Mouse (Mus musculus) 3134 (cell line): Measurements from ENCODE around the gene Matn4.

Source experiments
- DNase-seq: peaks from one replicate; pipeline ENCODE4 v3.0.0-alpha.2; 2011; ENCODE audit warnings: low spot score; ENCODE audit not compliant: insufficient read length; ENCODE audit errors: extremely low read depth

Matn4 gene

DNA sequence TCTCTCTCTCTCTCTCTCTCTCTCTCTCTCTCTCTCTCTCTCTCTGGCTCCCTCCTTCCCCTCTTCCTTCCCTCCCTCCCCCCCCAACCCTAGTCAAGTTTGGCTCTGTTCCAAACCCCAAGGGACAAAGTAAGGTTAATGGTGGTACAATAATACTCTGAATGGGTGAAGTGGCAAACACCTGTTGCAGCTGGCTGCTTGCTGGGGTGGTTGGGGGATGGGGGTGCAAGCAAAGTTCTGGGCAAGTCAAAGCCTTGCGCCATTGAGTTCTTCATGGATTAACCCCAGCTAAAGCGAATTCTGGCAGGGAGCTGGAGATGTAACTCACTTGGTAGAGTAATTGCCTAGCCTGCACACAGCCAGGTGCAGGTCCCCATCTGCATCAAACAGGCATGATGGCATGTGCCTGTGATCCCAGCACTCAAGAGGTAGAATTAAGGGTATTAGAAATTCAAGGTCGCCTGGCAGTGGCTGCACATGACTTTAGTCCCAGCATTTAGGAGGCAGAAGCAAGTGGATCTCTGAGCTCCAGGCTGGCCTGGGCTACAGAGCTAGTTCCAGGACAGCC, 13.4 kb upstream of the Matn4 start:
- DNase-seq, result no peak

DNA sequence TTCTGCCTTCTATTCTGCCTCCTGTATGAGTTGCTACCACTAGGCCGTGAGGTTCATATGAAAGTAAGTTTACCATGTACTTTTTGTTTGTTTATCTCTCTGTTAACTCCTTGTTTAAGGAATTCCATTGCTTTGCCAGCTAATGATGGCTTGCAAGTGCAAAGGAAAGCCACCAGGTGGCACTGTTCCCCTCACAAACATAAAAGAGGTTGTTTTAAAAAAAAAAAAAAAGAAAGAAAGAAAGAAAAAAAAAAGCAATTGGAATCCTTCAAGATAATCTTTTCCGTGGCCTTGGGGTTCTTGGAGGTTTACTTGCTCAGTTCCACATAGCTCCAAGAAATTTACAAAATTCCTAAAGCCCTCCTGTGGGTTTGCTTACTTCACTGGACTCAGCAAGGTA, 12.2 kb upstream of the Matn4 start:
- no peak for DNase-seq

DNA sequence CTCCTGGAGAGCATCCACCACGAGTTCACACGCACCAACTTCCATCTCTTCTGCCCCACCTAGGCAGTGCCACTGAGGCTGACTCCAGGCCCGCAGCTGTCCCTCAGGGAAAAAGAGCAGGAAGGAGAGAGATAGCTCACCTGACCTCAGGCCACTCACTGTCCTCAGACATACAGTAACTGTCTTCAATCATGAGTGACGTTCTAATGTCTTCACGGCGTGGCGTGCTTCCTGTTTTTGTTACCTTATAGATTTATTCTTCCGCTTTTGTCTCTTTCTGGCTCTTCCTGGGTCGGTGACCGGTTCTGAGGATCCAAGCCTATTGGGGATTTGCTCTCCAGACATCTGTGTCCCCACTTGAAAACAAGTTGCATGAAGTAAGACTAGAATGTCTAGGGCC, 9.6 kb upstream of the Matn4 start:
- DNase-seq, result no peak

DNA sequence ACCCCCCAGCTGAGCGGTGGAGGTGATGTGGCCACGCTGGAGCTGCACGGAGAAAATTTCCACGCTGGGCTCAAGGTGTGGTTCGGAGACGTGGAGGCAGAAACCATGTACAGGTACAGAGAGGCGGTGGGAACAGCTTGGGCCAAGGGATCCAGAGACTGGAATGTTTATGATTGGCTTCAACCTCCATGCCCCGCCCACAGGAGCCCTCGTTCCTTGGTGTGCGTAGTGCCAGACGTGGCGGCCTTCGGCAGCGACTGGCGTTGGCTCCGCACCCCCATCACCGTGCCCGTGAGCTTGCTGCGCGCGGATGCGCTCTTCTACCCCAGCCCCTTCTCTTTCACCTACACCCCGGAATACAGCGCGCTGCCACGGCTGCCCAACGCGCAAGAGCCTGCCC, 9.2 kb upstream of the Matn4 start:
- no peak for DNase-seq

DNA sequence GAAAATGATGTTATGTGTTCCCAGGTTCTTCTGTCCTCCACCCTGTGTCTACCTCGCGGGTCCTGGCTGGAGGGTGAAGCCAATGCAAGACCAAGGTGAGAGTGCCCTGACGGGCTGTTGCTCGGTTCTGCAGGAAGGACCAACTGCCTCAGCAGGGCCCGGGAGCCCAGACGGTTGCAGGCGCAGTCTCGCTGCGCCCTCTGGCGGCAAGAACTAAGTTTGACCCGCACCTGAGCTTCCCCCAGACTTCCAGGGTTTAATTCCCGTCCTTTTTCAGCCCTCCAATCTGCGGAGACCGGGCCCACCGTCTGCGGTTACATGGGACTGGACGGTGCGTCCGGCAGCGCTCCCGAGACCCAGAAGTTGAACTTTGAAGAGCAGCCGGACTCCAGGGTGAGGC, 2.7 kb upstream of the Matn4 start:
- peak; percentile 74 for DNase-seq

DNA sequence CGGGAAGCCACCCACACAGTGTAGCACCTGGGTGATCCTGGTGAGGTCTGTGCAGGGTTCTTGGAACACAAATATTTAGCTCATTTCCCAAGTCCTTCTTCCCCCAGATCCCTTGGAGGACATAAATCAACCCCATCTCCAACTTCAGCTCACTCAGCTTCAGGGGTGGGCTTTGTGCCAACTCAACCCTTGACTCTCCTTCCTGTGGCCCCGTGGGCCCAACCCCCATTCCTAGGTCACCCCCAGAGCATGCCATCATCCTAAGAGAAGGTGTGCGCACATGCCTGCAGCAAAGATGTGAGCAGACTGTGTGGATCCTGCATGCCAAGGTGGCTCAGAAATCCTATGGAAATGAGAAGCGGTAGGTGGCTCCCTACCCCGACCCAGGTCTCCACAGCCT, 559 bp upstream of the Matn4 start:
- DNase-seq, result no peak

DNA sequence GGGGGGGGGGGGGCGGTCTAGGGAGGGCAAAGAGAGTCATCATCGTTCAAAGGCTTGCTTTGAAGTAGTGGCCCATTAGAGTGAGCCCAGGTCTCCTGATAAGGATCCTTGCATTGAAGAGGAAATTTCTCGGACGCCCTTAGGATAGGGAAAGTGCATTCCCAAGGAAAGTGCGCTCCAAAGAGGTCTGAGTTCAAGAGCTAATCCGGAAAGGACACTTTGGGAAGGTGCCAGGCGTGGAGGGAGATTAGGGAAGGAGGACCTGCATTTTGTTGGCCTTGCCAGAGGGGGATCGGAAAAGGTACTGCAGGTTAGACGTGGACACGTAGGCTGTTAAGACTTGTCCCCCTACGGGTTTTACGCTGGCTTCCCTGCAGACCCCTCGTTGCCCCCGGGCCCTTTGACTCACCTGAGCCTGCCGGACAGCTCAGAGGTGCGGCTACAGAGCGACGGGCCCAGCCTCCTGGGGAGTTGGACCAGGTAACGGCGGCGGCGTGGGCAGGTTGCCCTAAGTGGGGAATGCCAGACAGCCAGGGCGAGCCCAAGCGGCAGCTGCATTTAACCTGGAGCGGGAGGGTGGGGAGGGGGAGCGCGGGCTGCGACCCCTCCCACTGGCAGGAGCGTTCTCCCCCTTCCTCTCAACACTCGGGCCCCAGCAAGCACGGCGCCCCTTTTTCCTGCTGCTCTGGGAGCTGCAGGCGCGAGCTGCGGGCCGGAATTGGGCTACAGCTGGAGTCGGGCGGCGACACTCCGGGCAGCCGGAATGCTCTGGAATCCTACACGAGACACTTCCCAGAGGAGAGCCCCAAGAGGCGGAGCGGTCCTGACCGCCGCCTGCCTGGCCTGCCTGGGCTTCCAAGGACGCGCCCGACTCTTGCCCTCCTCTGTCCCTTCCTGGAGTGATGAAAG, 624 bp downstream of the Matn4 start:
- no peak for DNase-seq

DNA sequence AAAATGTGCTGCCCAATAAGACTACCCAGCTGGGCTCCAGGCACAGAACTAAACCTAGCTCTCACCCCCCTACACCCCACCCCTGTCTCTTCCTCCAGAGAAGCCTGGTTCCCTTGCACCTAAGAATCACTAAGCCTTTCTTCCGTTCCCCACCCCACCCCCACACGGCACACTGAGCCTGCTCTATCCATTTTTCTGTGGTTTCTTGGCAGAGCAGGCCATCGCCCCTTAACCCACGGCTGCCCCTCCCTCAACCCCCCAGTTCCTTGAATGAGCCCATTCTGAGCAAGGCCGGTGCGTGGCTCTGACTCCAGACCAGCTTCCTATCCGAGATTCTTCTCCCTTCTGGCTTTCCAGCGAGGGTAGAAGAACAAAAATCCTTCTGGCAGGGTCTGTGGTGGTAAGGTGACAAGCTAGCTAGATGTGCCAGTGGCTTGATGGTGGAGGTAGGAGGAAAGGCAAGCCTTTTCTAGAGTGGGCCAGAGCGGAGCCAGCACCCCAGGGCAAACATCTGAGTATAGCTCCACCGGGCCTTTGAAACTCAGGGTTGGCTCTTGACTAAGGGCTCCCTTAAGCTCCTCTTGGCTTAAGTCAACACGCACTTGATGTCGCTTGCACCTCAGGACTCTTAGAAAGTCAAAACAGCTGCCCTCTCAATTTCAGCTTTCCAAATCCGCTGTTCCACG, 1.4 kb downstream of the Matn4 start:
- no peak for DNase-seq

DNA sequence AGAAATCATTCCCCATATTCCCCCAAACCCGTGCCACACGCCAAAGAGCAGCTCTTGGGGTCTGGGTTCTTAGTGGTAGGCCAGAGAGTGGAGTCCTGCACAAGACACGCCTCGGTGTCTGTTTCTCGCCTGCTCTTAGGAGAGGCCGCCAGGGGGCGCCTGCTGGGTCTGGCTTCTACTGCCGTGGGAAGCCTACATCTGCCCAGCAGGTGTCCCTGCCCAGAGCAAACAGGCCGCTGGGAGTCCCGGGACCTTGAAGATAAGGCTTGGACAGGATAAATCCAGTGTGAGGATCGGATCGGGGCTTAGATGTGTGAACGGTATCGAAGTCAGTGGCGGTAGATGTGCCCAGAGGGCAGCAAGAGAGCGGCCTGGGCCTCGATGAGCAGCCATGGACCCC, 2.1 kb downstream of the Matn4 start, which contains the start of gene Rbpjl:
Rbpjl (plus strand) TSS at position 236 of the 400 bp plus-strand sequence.
- no peak for DNase-seq

DNA sequence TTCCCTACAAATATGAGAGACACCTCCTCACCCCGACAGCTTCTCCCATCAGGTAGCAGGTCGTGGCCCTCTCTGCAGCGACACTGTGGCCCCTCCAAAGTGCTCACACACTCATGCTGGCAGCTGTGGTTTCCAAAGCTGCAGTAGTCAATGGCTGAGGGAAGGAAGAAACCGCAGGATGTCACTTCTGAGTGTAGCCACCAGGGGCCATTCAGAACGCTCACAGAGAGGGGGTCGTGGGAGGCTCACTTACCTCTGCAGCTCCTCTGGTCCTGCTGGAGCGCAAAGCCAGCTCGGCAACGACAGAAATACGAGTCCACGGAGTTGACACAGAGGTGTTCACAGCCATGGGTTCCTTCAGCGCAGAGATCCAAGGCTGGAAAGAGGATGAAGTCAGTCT, 8.0 kb downstream of the Matn4 start:
- DNase-seq, result no peak

DNA sequence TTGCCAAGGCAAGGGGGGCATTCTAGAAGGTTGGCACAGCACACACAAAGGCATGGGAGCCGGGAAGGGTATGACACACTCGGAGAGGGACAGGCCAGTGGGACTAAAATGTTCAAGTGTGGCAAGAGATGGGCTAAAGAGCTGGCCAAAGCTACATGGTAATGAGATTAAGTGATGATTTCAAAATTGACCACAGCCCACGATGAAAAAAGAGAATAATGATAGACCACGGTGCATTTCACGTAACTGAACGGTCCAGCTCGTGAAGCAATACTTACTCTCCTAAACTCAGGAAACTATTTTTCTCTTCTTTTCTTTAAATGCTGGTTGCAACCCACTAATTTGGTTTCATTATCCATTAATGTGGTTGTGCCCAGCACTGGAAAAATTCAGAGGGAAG, 8.9 kb downstream of the Matn4 start:
- no peak for DNase-seq

DNA sequence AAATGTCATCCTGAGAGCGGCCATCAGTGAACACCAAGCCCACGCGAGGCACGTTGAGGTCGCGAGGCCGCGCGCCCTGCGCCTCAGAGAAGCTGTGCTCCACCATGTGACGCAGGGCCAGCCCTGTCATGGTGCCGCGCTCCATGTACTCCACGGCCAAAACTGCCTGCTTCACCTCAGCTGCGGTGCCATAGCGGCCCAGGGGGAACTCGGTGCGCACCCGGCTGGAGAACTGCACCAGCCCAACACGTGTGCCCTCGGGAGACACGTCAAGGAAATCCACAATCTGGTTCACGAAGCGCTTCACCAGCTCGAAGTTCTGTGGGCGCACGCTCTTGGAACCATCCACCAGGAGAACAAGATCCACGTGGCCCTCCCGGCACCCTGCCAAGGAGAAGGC, 11.8 kb downstream of the Matn4 start:
- no peak for DNase-seq

DNA sequence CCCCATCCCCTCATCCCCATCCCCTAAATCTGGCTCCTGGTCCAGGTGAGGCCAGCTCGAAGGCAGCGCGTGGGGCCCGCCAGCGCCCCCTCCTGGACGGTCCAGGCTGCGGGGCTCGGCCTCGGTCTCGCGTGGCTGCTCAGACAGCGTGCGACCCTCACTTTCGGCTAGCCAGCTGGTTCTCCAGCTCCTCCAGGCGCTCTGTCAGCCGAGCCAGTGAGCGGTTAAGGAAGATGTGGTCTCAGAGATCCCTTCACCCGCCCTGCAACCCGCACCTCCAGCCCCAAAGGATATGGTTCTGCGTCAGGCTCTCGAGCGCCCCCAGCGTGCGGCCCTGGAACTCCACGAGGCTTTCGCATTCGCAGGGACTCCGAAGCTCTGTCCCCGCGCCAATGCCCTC, 15.5 kb downstream of the Matn4 start:
- DNase-seq, result no peak

DNA sequence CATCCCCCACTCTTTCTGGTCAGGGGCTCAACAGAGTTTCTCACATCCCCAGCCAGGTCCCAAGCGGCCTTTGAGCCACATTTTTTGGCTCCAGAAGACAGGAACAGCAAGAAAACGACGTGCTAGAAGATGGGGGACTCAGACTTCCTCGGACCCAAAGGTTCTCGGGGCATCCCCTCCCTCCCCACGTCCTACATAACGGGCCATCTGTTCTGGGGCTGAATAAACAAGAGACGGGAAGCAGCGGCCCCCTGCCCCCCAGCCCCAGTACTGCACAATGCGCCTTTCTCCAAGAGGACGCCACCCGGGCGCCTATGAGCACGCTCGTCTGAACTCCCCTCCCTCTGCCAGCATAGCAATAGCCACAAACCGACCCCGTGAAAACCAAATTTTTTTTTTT, 15.9 kb downstream of the Matn4 start, which contains the start of gene Slpi:
Slpi (minus strand) TSS at position 76 of the 400 bp plus-strand sequence.
- DNase-seq, result no peak

DNA sequence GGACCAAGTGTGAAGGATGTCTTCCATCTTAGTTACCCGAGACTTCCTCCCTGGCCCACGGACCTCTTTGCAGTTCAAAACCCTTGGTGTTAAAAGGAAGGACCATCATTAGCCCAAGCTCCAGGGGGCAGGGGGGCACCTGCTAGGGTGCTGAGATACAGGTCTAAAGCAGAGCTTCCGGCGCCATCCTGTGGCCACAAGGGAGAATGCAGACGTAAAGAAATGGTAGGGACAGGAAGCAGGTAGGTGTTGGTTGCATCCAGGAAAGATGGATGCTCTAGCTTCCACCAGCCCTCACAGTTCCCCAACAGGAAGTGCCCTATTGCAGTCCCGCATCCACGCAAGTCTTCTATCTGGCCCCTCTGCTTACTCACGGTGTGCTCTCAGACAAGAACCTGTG, 18.0 kb downstream of the Matn4 start:
- DNase-seq, result peak; percentile 65

DNA sequence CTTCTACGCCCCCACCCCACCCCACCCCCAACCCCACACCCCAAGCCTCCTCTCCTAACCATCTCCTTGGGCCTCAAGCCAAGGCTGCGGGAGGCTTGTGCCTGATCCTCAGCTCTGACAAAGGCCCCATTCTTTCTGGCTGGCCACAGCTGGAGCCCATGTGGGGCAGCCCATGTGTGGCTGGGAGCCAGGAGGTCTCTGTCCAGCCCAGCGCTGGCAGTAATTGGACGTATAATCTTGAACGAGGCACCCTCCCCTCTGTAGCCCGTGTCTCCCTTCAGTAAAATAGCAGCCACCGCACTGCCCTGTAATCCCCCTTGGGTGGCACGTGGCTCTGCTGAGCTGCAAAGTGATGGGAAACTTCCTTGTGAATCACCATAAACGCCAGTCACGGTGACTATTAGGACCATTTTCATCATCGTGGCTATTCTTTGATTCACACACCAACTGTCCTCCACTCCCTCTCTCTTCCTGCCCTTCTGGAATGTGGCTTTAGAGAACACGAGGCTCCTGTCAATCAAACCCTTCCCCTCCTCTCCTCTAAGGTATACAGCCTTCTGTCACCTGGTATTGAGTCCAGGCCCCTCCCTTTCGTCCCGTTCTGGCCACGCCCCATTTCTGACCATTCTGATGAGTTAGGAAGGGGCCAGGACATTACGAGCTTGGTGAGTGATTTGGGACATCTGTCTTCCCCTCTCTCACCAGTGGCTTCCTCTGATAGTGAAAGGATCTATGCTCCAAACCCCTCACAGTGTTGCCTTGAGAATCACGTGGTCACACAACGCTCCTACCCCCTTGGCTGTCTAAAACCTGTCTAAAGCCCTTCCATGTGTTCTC, 18.8 kb downstream of the Matn4 start:
- peak; percentile 94 for DNase-seq

DNA sequence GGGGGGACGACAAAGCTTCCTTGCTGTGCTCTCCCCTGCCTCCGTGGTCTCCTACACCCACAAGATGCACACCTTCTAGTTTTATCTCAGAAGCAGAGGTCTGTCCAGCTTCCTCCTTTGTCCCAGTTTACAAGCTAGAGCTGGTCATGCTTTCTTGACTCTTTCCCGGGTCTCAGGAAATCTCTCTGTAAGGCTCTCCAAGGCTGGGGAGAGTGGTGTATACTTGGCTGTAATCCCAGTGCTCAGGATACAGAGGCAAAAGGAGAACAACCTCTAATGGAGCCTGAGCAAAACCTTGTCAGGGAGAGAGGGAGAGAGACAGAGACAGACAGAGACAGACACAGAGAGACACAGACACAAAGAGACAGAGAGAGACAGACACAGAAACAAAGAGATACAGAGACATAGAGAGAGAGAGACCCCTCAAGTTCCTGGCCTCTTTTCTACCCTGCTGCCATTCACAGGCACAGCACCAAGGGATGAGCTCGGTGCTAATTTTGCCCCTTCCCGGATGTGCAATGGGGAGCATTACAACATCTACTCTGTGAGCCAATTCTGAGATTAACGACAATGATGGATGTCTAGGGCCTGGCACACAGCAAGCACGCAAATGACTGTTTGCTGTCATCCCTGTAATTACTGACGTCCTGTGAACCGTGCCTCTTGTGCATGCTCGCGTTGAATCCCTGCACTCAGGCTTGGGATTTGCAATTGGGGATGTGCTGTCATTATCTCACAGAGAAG, 21.1 kb downstream of the Matn4 start:
- peak; percentile 50 for DNase-seq

DNA sequence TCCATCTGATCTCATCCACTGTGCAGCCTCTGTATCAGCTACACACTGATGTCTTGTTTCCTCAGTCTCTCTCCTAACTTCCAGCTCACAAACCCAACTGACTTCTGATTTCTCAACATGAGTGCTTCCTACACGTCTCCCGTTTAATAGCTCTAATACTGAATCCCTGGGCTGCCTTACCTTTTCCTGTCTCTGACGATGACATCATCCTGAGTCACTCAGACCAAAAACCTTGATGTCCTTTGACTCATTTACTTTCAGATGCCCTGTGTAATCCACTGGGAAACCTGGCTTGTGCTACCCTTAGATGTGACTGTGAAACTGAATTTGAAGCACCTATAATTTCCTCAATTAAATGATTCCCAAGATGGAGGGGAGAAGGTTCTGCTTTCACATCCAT, 22.0 kb downstream of the Matn4 start:
- DNase-seq, result no peak

DNA sequence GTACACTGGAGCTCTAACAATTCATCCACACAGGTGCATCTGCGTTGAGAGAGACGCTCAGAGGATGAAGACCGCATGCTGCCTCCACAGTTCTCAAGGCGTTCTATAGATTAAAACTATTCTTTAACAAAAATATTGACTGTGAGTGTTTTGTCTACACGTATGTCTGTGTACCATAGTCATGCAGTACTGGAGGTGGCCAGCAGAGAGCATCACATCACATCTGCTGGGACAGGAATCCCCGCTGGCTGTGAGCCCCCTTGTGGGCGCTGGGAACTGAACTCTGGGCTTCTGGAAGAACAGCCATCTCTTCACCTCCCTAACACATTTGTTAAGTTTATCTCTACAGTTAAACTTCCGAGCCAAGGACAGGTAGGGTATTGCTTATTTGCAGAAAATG, 23.2 kb downstream of the Matn4 start:
- no peak for DNase-seq
